Mouse (Mus musculus): ENCODE data around the gene Gli2.

Gli2 gene

GRCm38 (mm10) chr1:118994482-118995105 is 58.8 kb downstream of the Gli2 start:
- no peak for ATAC-seq (ENCODE audit: low TSS enrichment)

- ATAC-seq (ENCODE audit: low TSS enrichment), result no peak
Measured at GRCm38 (mm10) chr1:118993775-118994174, 59.6 kb downstream of the Gli2 start.

DNA sequence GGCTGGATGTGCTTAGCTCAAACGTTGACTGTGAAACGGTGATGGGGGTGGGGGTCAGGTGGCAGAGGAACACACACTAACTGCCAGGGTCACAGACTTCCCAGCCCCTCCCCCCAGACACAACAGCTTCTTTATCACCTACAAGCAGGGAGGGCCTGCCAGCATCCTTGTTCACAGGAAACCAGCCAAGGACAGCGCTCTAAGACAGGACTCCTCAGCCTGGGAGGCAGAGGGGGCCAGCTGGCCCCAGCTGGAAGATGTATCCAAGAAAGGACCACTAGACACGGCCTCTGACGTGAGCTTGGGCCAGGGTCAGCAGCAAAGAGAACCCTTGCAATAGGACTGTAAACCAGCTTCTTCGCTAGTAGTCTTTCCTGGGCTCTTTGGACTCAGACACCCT is 65.1 kb downstream of the Gli2 start:
- ATAC-seq (ENCODE audit: low TSS enrichment), result no peak

GRCm38 (mm10) chr1:118987538-118987937 is 65.9 kb downstream of the Gli2 start:
- no peak for ATAC-seq (ENCODE audit: low TSS enrichment)

- no peak for ATAC-seq (ENCODE audit: low TSS enrichment)
Measured at GRCm38 (mm10) chr1:118983389-118983788, 70.0 kb downstream of the Gli2 start.

- no peak for ATAC-seq (ENCODE audit: low TSS enrichment)
Measured at GRCm38 (mm10) chr1:118982805-118983211, 70.6 kb downstream of the Gli2 start.

- no peak for ATAC-seq (ENCODE audit: low TSS enrichment)
Measured at GRCm38 (mm10) chr1:118981943-118982804, 71.2 kb downstream of the Gli2 start.

DNA sequence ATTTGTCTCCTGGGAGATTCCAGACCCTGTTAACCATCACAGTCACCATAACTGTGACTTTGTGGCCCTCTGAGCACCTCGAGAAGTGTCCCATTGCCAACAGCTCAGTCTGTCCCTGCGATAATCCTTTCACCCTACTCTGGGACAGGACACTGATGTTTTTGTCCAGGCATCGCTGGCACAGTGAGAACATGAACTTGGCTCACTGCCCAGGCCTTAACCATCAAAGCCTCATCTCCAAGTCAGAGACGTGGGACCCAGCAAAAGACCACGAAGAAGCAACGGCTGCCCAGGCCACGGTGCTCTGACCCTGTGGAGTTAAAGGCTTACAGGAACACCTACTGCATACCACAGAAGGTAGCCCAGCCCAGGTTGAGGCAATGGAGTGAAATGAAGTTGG is 72.8 kb downstream of the Gli2 start:
- ATAC-seq (ENCODE audit: low TSS enrichment), result no peak

GRCm38 (mm10) chr1:118976596-118976995 is 76.8 kb downstream of the Gli2 start:
- peak; percentile 82 for ATAC-seq (ENCODE audit: low TSS enrichment)

- ATAC-seq (ENCODE audit: low TSS enrichment), result no peak
Measured at GRCm38 (mm10) chr1:118975376-118975775, 78.0 kb downstream of the Gli2 start.

- no peak for ATAC-seq (ENCODE audit: low TSS enrichment)
Measured at GRCm38 (mm10) chr1:118970068-118970467, 83.4 kb downstream of the Gli2 start.

- no peak for ATAC-seq (ENCODE audit: low TSS enrichment)
Measured at GRCm38 (mm10) chr1:118969409-118969808, 84.0 kb downstream of the Gli2 start.

DNA sequence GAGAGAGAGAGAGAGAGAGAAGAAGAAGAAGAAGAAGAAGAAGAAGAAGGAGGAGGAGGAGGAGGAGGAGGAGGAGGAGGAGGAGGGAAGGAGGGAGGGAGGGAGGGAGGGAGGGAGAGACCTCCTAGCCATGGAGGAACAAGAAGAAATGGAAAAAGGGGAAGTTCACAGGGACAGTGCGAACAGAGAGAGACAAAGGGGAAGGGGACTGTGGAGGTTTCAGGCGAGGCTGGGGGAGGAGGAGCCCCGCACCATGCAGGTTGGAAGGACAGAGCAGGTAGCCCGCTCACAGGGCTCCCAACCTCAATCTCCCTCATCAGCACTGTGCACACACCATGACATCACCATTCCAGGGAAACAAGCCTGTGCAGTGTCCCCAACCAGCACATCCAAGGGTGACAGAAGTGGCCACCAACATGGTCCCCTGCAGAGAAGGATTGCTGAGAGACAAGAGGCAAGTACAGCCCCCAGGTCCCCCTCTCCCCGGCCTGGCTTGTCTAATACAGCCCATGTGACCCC is 84.7 kb downstream of the Gli2 start:
- no peak for ATAC-seq (ENCODE audit: low TSS enrichment)

- ATAC-seq (ENCODE audit: low TSS enrichment), result no peak
Measured at GRCm38 (mm10) chr1:118967976-118968375, 85.4 kb downstream of the Gli2 start.

GRCm38 (mm10) chr1:118967281-118967680 is 86.1 kb downstream of the Gli2 start:
- no peak for ATAC-seq (ENCODE audit: low TSS enrichment)

DNA sequence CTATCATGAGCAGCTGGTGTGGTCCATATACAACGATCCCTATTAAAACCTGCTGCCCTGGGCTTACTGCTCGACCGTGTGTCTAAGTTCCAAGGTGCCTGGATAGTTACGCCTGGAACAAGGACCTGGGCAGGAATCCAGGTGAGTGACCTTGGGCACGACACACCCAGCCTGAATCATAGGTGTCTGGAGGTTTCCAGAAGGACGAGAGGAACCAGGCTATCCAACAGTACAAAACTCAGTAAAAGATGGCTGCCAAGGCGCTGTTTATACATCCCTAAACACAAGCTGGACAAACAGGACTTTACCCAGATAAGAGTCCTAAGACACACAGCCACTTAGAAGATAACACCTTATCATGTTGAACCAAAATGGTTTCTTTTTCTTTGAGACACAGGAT is 94.8 kb downstream of the Gli2 start:
- no peak for ATAC-seq (ENCODE audit: low TSS enrichment)

- ATAC-seq (ENCODE audit: low TSS enrichment), result no peak
Measured at GRCm38 (mm10) chr1:118955791-118956190, 97.6 kb downstream of the Gli2 start.

GRCm38 (mm10) chr1:118954434-118955301 is 98.8 kb downstream of the Gli2 start:
- no peak for ATAC-seq (ENCODE audit: low TSS enrichment)

DNA sequence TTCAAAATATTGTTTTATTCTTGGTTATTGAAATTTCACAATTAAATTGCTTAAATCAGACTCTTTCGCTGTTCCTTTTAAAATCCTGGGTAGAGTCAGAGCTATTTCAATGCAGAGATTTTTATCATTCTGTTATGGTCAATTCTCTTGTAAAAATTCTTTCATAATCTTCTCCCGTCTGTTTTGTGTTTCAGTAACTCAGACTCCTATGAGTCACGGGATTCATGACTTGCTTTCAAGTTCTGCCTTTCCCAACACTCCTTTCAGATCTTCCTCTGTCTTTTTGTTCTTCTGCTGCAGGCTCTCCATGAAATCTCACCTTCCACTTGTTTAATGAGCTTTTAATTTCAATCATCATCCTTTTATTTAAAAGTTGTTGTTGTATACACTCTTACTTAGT is 100.4 kb downstream of the Gli2 start:
- no peak for ATAC-seq (ENCODE audit: low TSS enrichment)

DNA sequence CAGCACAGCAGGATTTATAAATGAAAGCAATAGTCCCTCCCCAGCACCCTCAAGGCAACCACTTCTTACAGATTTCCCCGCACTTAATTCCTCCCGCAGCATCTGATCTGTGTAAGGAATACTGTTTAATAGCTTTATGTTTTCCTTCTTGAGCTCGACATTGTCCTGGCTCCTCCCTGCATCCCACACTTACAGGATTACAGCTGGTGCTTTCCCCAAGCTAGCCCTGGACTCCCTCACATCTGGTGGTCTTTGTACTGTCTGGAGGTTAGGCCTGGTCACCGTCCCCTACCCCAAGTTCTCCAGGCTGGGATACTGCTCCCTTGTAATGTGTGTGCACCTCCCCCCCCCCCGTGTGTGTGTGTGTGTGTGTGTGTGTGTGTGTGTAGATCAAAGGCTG is 101.1 kb downstream of the Gli2 start:
- ATAC-seq (ENCODE audit: low TSS enrichment), result no peak

DNA sequence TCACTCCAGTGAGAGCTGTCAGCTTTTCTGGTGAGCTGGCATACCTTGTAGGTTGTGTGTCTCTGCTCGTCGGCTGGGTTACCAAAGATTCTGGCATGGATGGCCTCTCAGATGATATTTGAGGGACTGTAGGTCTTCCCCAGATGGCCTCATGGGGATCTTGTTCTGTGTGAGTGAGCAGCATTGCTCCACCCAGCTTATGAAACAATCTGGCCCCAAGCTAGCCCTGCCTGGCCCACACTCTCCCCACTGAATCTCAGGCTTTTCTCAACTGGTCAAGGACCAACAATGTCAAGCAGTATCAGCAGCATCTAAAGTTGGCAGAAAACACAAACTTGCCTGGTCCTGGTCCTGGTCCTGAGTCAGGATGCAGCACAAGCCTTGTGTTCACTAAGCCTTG is 105.0 kb downstream of the Gli2 start:
- no peak for ATAC-seq (ENCODE audit: low TSS enrichment)

DNA sequence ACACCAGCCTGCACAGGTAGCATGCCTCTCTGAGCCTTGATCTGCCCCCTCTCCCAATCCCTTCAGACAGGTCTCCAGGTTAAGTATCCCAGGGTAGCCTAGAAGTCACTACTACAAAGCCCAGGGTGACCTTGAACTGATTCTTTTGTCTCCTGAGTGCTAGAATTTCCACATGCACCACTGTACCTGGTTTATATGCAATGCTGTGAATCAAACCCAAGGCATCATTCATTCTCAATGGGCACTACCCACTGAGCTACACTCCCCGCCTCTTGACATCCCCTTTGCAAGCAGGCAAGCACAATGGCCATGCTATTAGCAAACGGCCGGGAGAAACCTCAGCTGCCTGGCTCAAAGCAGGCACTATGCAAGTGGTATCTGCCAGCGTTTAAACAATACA is 106.2 kb downstream of the Gli2 start:
- no peak for ATAC-seq (ENCODE audit: low TSS enrichment)

Measured in frontal cortex, adult (tissue).